Mouse (Mus musculus) limb, embryonic 11.5 days (tissue): Measurements from ENCODE around the gene Arpin. TPM values are rescaled to one million over a fixed set of nuclear protein-coding genes. Genes with fewer than 3 reads are reported as not detected.

Source experiments
- ATAC-seq: fragments of 200-750 bp; cut with Nextera tagmentation; 2 replicates; pipeline ENCODE4 v1.8.0; 2017; ENCODE audit warnings: low read depth; ENCODE audit not compliant: insufficient number of reproducible peaks, low FRiP score, low TSS enrichment
- DNase-seq: peaks from one replicate; pipeline ENCODE4 v3.0.0-alpha.2; 2015; ENCODE audit warnings: low spot score
- H3K27ac ChIP-seq: fragments of 300-500 bp; sonication (generic); replicated peaks from 2 replicates; pipeline ENCODE4 v1.5.1; 2014; ENCODE audit warnings: low read depth, mild to moderate bottlenecking, low read length
- H3K27me3 ChIP-seq: fragments of 300-500 bp; sonication (generic); 2 replicates; pipeline ENCODE4 v1.6.1; 2014; ENCODE audit warnings: mild to moderate bottlenecking, low read length, mixed read lengths; ENCODE audit not compliant: control insufficient read depth, insufficient read depth
- H3K36me3 ChIP-seq: fragments of 300-500 bp; sonication (generic); 2 replicates; pipeline ENCODE4 v1.6.1; 2014; ENCODE audit warnings: mild to moderate bottlenecking, low read length, moderate library complexity, mixed read lengths; ENCODE audit not compliant: control insufficient read depth, insufficient read depth
- H3K4me1 ChIP-seq: fragments of 300-500 bp; sonication (generic); 2 replicates; pipeline ENCODE4 v1.6.1; 2014; ENCODE audit warnings: low read length, mixed read lengths; ENCODE audit not compliant: control insufficient read depth, insufficient read depth
- H3K4me2 ChIP-seq: fragments of 300-500 bp; sonication (generic); 2 replicates; pipeline ENCODE4 v1.6.1; 2014; ENCODE audit warnings: low read depth, mild to moderate bottlenecking, moderate library complexity; ENCODE audit not compliant: severe bottlenecking
- H3K4me3 ChIP-seq: fragments of 300-500 bp; sonication (generic); 2 replicates; pipeline ENCODE4 v1.5.1; 2014; ENCODE audit warnings: low read depth, low read length
- H3K9ac ChIP-seq: fragments of 300-500 bp; sonication (generic); 2 replicates; pipeline ENCODE4 v1.6.1; 2014; ENCODE audit warnings: mild to moderate bottlenecking, low read length
- H3K9me3 ChIP-seq: fragments of 300-500 bp; sonication (generic); 2 replicates; pipeline ENCODE4 v1.6.1; 2016; ENCODE audit warnings: low read length; ENCODE audit not compliant: control insufficient read depth
- WGBS: fragments of 180-500 bp; shearing (Covaris S2); extraction: QIAGEN DNeasy Blood & Tissue Kit; methylation state at CpG from one replicate; pipeline ENCODE4 v1.1.7; 2014; 5-methylcytosine and 5-hydroxymethylcytosine counted together
- polyA plus RNA-seq: library from polyadenylated mRNA; unstranded; fragments of >200 nt; fragmentation: Nextera tagmentation; extraction: Ambion mirVana; gene quantifications from 2 replicates; pipeline ENCODE4 v1.2.1, GENCODE M21; 2014

The Arpin gene
- polyA plus RNA-seq, 1 experiment from 2014 or later = 17.9 TPM

- WGBS = 89% methylated on average over 6 of the region's 6 CpGs
- H3K4me3 ChIP-seq = no peak overlapping the region
- ATAC-seq = no peak
- H3K36me3 ChIP-seq = no peaks in the 10 kb centered on the region
- no peaks in the 10 kb centered on the region for H3K9me3 ChIP-seq
- H3K9ac ChIP-seq = no peak overlapping the region
- DNase-seq = no peak
- H3K4me2 ChIP-seq = no peak overlapping the region
- no peaks in the 10 kb centered on the region for H3K4me1 ChIP-seq
- H3K27ac ChIP-seq = no peak overlapping the region
- H3K27me3 ChIP-seq = no peaks in the 10 kb centered on the region
Measured at GRCm38 (mm10) chr7:79950236-79950635, 15.1 kb upstream of the Arpin start.

GRCm38 (mm10) chr7:79935511-79936205, 499 bp upstream of the Arpin start:
- peak overlapping the region; percentile 65 for H3K4me2 ChIP-seq
- no peak for DNase-seq
- H3K4me1 ChIP-seq = no peaks in the 10 kb centered on the region
- no peaks in the 10 kb centered on the region for H3K36me3 ChIP-seq
- ATAC-seq = no peak
- no peaks in the 10 kb centered on the region for H3K27me3 ChIP-seq
- no peak overlapping the region for H3K27ac ChIP-seq
- H3K4me3 ChIP-seq = peak overlapping the region; percentile 47
- no peaks in the 10 kb centered on the region for H3K9me3 ChIP-seq
- WGBS = 19% methylated on average over 19 of the region's 19 CpGs
- H3K9ac ChIP-seq = peak overlapping the region; percentile 69

GRCm38 (mm10) chr7:79934461-79934860, 698 bp downstream of the Arpin start:
- Histone ChIP-seq H3K4me3 (peak overlapping the region; percentile 47), H3K27ac (no peak overlapping the region; the same call in 1 of the 2 replicates), H3K36me3 (no peaks in the 10 kb centered on the region), H3K27me3 (no peaks in the 10 kb centered on the region), H3K4me1 (no peaks in the 10 kb centered on the region), H3K4me2 (peak overlapping the region; percentile 65), H3K9ac (peak overlapping the region; percentile 69), H3K9me3 (no peaks in the 10 kb centered on the region)
- ATAC-seq (no peak), DNase-seq (no peak)
- whole genome bisulfite sequencing = 52% methylated on average over 5 of the region's 5 CpGs

GRCm38 (mm10) chr7:79928516-79929052, 6.6 kb downstream of the Arpin start:
- H3K4me3 ChIP-seq = no peak overlapping the region
- no peak overlapping the region for H3K4me2 ChIP-seq
- H3K4me1 ChIP-seq = no peaks in the 10 kb centered on the region
- H3K9me3 ChIP-seq = no peaks in the 10 kb centered on the region
- 88% methylated on average over 2 of the region's 2 CpGs for WGBS
- no peaks in the 10 kb centered on the region for H3K27me3 ChIP-seq
- no peak overlapping the region for H3K27ac ChIP-seq
- H3K9ac ChIP-seq = no peak overlapping the region
- ATAC-seq (no peak), DNase-seq (no peak)
- no peaks in the 10 kb centered on the region for H3K36me3 ChIP-seq

GRCm38 (mm10) chr7:79920344-79920983, 14.7 kb downstream of the Arpin start, which contains the start of gene Ap3s2:
Gene Ap3s2 (minus strand): TSS chr7:79920649.
- WGBS = under 1% methylated on average over 34 of the region's 34 CpGs
- Histone ChIP-seq H3K4me1 (no peaks in the 10 kb centered on the region), H3K4me3 (peak within 1 kb of the TSS; percentile 79), H3K4me2 (peak within 1 kb of the TSS; percentile 70), H3K27me3 (no peaks in the 10 kb centered on the region), H3K9me3 (no peaks in the 10 kb centered on the region), H3K36me3 (no peaks in the 10 kb centered on the region), H3K9ac (peak within 1 kb of the TSS; percentile 79), H3K27ac (no peak within 1 kb of the TSS)
- DNase-seq = peak; percentile 93
- ATAC-seq = peak; percentile 86; the same call in 1 of the 2 replicates

- Histone ChIP-seq H3K4me1 (no peaks in the 10 kb centered on the region), H3K27ac (no peak overlapping the region), H3K36me3 (peaks cover 2% of the 10 kb centered on the region; the same call in 1 of the 2 replicates), H3K4me2 (no peak overlapping the region), H3K4me3 (no peak overlapping the region), H3K9ac (no peak overlapping the region), H3K27me3 (no peaks in the 10 kb centered on the region), H3K9me3 (no peaks in the 10 kb centered on the region)
- DNase-seq = peak; percentile 40
- ATAC-seq = no peak
- 81% methylated on average over 3 of the region's 3 CpGs for WGBS
Measured at GRCm38 (mm10) chr7:79914556-79914955, 20.6 kb downstream of the Arpin start.

GRCm38 (mm10) chr7:79907356-79907755, 27.8 kb downstream of the Arpin start:
- Histone ChIP-seq H3K36me3 (no peaks in the 10 kb centered on the region), H3K27me3 (no peaks in the 10 kb centered on the region), H3K4me2 (no peak overlapping the region), H3K4me1 (no peaks in the 10 kb centered on the region), H3K9me3 (no peaks in the 10 kb centered on the region), H3K4me3 (no peak overlapping the region), H3K9ac (no peak overlapping the region), H3K27ac (no peak overlapping the region)
- no peak for ATAC-seq
- DNase-seq = no peak
- WGBS = 81% methylated on average over 2 of the region's 2 CpGs

GRCm38 (mm10) chr7:79906914-79907313, 28.2 kb downstream of the Arpin start:
- Histone ChIP-seq H3K4me2 (no peak overlapping the region), H3K36me3 (no peaks in the 10 kb centered on the region), H3K4me3 (no peak overlapping the region), H3K4me1 (no peaks in the 10 kb centered on the region), H3K27ac (no peak overlapping the region), H3K9me3 (no peaks in the 10 kb centered on the region), H3K27me3 (no peaks in the 10 kb centered on the region), H3K9ac (no peak overlapping the region)
- 93% methylated on average over 3 of the region's 3 CpGs for WGBS
- DNase-seq (no peak), ATAC-seq (no peak)
